Mouse (Mus musculus) stomach, postnatal 0 days (tissue): ENCODE measurements around the gene Lpp. TPM values are rescaled to one million over a fixed set of nuclear protein-coding genes. Genes with fewer than 3 reads are reported as not detected.

ENCODE experiments used
- ATAC-seq: fragments of 200-750 bp; cut with Nextera tagmentation; 2 replicates; pipeline ENCODE4 v1.8.0; 2017; ENCODE audit not compliant: low FRiP score, low TSS enrichment
- DNase-seq: peaks from one replicate; pipeline ENCODE4 v3.0.0-alpha.2; 2016; ENCODE audit warnings: low spot score
- H3K27ac ChIP-seq: fragments of 300-500 bp; sonication (generic); replicated peaks from 2 replicates; pipeline ENCODE4 v1.5.1; 2014; ENCODE audit warnings: mild to moderate bottlenecking, control low read depth
- H3K27me3 ChIP-seq: fragments of 300-500 bp; sonication (generic); 2 replicates; pipeline ENCODE4 v1.6.1; 2014; ENCODE audit warnings: low read length; ENCODE audit not compliant: control insufficient read depth, insufficient read depth
- H3K36me3 ChIP-seq: fragments of 300-500 bp; sonication (generic); 2 replicates; pipeline ENCODE4 v1.6.1; 2014; ENCODE audit warnings: low read length, mixed read lengths; ENCODE audit not compliant: control insufficient read depth, insufficient read depth
- H3K4me1 ChIP-seq: fragments of 300-500 bp; sonication (generic); replicated peaks from 2 replicates; pipeline ENCODE4 v1.6.1; 2014; ENCODE audit warnings: antibody characterized with exemption; ENCODE audit not compliant: control insufficient read depth, insufficient read depth
- H3K4me2 ChIP-seq: fragments of 300-500 bp; sonication (generic); replicated peaks from 2 replicates; pipeline ENCODE4 v1.6.1; 2014; ENCODE audit warnings: low read depth, mild to moderate bottlenecking, control low read depth, moderate library complexity
- H3K4me3 ChIP-seq: fragments of 300-500 bp; sonication (generic); 2 replicates; pipeline ENCODE4 v1.5.1; 2014; ENCODE audit warnings: low read depth, low read length, control low read depth
- H3K9ac ChIP-seq: fragments of 300-500 bp; sonication (generic); 2 replicates; pipeline ENCODE4 v1.6.1; 2014; ENCODE audit warnings: mild to moderate bottlenecking, low read length, control low read depth, mixed read lengths
- H3K9me3 ChIP-seq: fragments of 300-500 bp; sonication (generic); 2 replicates; pipeline ENCODE4 v1.6.1; 2016; ENCODE audit warnings: low read length; ENCODE audit not compliant: control insufficient read depth
- CTCF ChIP-seq: IDR thresholded peaks from 2 replicates; pipeline ENCODE4 v1.5.1; 2016; ENCODE audit warnings: antibody characterized with exemption, low read depth, mild to moderate bottlenecking, moderate library complexity
- EP300 ChIP-seq: optimal IDR thresholded peaks from 2 replicates; pipeline ENCODE3; 2016; ENCODE audit warnings: antibody characterized with exemption
- WGBS: fragments of 180-500 bp; shearing (Covaris S2); extraction: QIAGEN DNeasy Blood & Tissue Kit; methylation state at CpG from one replicate; pipeline ENCODE4 v1.1.7; 2014; 5-methylcytosine and 5-hydroxymethylcytosine counted together
- polyA plus RNA-seq: library from polyadenylated mRNA; unstranded; fragments of >200 nt; fragmentation: Nextera tagmentation; extraction: Ambion mirVana; gene quantifications from 2 replicates; pipeline ENCODE4 v1.2.1, GENCODE M21; 2015

The Lpp gene
- polyA plus RNA-seq, 1 experiment from 2014 or later: 51.3 TPM

- peak; percentile 73 for DNase-seq
- peak overlapping the region; percentile 11; the same call in 1 of the 2 replicates for H3K4me2 ChIP-seq
- TF ChIP-seq CTCF: no peak
- TF ChIP-seq EP300: no peak
- 62% methylated on average over 7 of the region's 7 CpGs for WGBS
- no peak overlapping the region for H3K9ac ChIP-seq
- no peaks in the 10 kb centered on the region for H3K27me3 ChIP-seq
- H3K36me3 ChIP-seq: no peaks in the 10 kb centered on the region
- peak; percentile 65 for ATAC-seq
- H3K4me3 ChIP-seq: no peak overlapping the region
- no peaks in the 10 kb centered on the region for H3K9me3 ChIP-seq
- H3K4me1 ChIP-seq: peaks cover 17% of the 10 kb centered on the region
- H3K27ac ChIP-seq: peak overlapping the region; percentile 80
Measured at GRCm38 (mm10) chr16:24396504-24396903, 3.2 kb downstream of the Lpp start.

- no peaks in the 10 kb centered on the region for H3K36me3 ChIP-seq
- WGBS: 23% methylated on average over 4 of the region's 4 CpGs
- ATAC-seq (no peak), DNase-seq (no peak)
- H3K4me1 ChIP-seq: peaks cover 17% of the 10 kb centered on the region
- H3K27me3 ChIP-seq: no peaks in the 10 kb centered on the region
- H3K27ac ChIP-seq: no peak overlapping the region; the same call in 1 of the 2 replicates
- H3K9ac ChIP-seq: no peak overlapping the region
- H3K4me2 ChIP-seq: no peak overlapping the region
- H3K4me3 ChIP-seq: no peak overlapping the region
- TF ChIP-seq EP300: no peak
- TF ChIP-seq CTCF: no peak
- no peaks in the 10 kb centered on the region for H3K9me3 ChIP-seq
Measured at GRCm38 (mm10) chr16:24398476-24398875, 5.2 kb downstream of the Lpp start.

- Histone ChIP-seq H3K9me3 (no peaks in the 10 kb centered on the region), H3K4me1 (peaks cover 17% of the 10 kb centered on the region), H3K9ac (no peak overlapping the region), H3K36me3 (no peaks in the 10 kb centered on the region), H3K4me2 (no peak overlapping the region), H3K27ac (no peak overlapping the region; the same call in 1 of the 2 replicates), H3K4me3 (no peak overlapping the region), H3K27me3 (no peaks in the 10 kb centered on the region)
- 40% methylated on average over 3 of the region's 3 CpGs for WGBS
- TF ChIP-seq CTCF (no peak), EP300 (no peak)
- ATAC-seq (no peak), DNase-seq (no peak)
Measured at GRCm38 (mm10) chr16:24398893-24399292, 5.6 kb downstream of the Lpp start.

GRCm38 (mm10) chr16:24399524-24399923, 6.2 kb downstream of the Lpp start:
- DNase-seq: no peak
- Histone ChIP-seq H3K4me2 (no peak overlapping the region), H3K9ac (no peak overlapping the region), H3K4me3 (no peak overlapping the region), H3K9me3 (no peaks in the 10 kb centered on the region), H3K27me3 (no peaks in the 10 kb centered on the region), H3K36me3 (no peaks in the 10 kb centered on the region), H3K27ac (0 out of 2 replicates have a peak overlapping the region, but pooled peaks have one; percentile 26), H3K4me1 (peaks cover 17% of the 10 kb centered on the region)
- TF ChIP-seq EP300 (no peak), CTCF (peak; percentile 36)
- no peak for ATAC-seq
- WGBS: 46% methylated on average over 5 of the region's 5 CpGs

- Histone ChIP-seq H3K4me2 (no peak overlapping the region), H3K36me3 (no peaks in the 10 kb centered on the region), H3K9me3 (no peaks in the 10 kb centered on the region), H3K4me1 (peaks cover 15% of the 10 kb centered on the region), H3K4me3 (no peak overlapping the region), H3K9ac (no peak overlapping the region), H3K27ac (peak overlapping the region; percentile 53; the same call in 1 of the 2 replicates), H3K27me3 (no peaks in the 10 kb centered on the region)
- ATAC-seq (no peak), DNase-seq (no peak)
- TF ChIP-seq EP300: peak; percentile 22
- TF ChIP-seq CTCF: no peak
- WGBS: 50% methylated on average over 2 of the region's 2 CpGs
Measured at GRCm38 (mm10) chr16:24400776-24401175, 7.5 kb downstream of the Lpp start.

- ATAC-seq: no peak
- H3K36me3 ChIP-seq: no peaks in the 10 kb centered on the region
- DNase-seq: no peak
- H3K27ac ChIP-seq: peak overlapping the region; percentile 56
- H3K9ac ChIP-seq: no peak overlapping the region
- H3K4me3 ChIP-seq: no peak overlapping the region
- no peak overlapping the region for H3K4me2 ChIP-seq
- WGBS: 81% methylated on average over 4 of the region's 4 CpGs
- H3K9me3 ChIP-seq: no peaks in the 10 kb centered on the region
- peaks cover 7% of the 10 kb centered on the region; the same call in 1 of the 2 replicates for H3K4me1 ChIP-seq
- H3K27me3 ChIP-seq: no peaks in the 10 kb centered on the region
- no peak for TF ChIP-seq CTCF
- TF ChIP-seq EP300: no peak
Measured at GRCm38 (mm10) chr16:24402801-24403200, 9.5 kb downstream of the Lpp start.
